Mouse (Mus musculus): Measurements from ENCODE around the gene Pramel3. TPM values are rescaled to one million over a fixed set of nuclear protein-coding genes. Genes with fewer than 3 reads are reported as not detected.
"Not testable (repeated sequence)": the region's sequence is repeated elsewhere in the genome, so short reads cannot be mapped to it uniquely, and the experiment has no call there.

Pramel3 gene
- total RNA-seq (2021), result not detected
- long read RNA-seq, experiment 1, result 0 reads
- long read RNA-seq, experiment 2, result 0 reads

DNA sequence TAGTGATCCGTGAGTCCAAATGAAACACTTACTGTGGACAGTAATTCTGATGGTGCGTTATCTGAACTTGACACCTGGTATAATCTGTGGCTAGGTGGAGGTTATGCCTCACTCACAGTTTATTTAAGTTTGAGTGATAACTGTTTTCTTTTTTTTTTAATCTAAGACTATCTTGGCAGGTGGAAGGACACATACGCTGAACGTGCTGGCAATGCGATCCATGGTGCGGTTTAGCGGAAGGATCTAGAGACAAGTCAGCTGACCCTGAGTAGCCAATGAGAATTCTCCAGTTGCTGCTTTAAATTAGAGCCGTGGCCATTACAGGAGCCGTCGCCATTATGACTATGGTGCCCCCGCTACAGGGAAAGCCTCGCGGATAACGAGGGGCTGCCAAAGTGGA, at the start of gene Pramel3:
Pramel3 (plus strand) TSS at position 301 of the 400 bp plus-strand sequence.
- not testable (repeated sequence) for DNase-seq (ENCODE audit: low spot score in 2 of 2)

DNA sequence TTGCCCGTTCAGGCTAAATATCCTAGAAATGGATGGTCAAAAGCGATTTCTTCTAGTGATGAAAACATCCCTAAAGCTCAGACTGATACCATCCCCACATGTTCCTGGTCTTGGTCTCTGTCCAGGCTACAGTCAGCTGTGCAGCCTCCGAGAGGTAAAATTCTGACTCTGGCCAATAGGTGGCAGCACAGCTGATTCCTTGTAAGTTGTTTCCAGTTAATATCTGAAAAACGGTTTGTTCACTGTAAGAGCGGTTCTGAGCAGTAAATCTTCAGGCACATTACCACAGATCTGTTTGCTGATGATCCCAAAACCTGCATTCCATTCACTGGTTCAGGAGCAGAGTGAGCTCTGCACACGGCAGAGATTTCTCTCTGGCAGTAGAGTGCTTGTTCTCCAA, 58.6 kb downstream of the Pramel3 start:
- DNase-seq (ENCODE audit: low spot score in 2 of 2); intact Hi-C loops (cut with DNase I): not testable (repeated sequence)

More for the DNA sequence above, at the start of gene Pramel3:
- intact Hi-C loops (cut with DNase I), result not testable (repeated sequence)

DNA sequence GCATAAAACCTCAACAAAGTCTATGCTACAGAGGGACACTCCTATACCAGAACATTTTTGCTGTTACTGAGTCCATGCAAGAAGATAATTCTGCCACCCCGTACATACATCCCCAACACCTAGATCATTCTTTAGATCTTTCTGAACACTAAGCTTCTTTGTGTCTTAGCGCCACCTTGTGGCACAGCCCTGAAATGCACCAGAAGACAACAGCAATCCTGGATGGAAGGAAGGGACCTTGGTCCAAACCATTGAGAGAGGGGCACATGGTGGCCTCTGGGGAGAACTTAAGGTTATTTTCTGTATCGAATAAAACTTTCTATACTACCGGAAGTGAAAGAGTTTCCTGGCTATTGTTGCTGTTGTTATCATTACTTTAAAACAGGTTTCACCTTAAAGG, 59.8 kb downstream of the Pramel3 start:
- DNase-seq (ENCODE audit: low spot score in 2 of 2); intact Hi-C loops (cut with DNase I): not testable (repeated sequence)

Other genes starting within 250 kb of the Pramel3 start
- gene Gm15023, start 124.7 kb upstream of the Pramel3 start, total RNA-seq (2021), result not detected
- 10 to 100 TPM; 77.9 to 86.0 TPM for gene Tceal6, start 91.6 kb upstream of the Pramel3 start, total RNA-seq (2021)
- gene Gm5128, start 71.0 kb downstream of the Pramel3 start, total RNA-seq (2021), result not detected
- gene Gm7903, start 131.5 kb downstream of the Pramel3 start, total RNA-seq (2021), result not detected
- gene AV320801, start 192.3 kb downstream of the Pramel3 start, total RNA-seq (2021), result not detected

Data from left cerebral cortex, postnatal 14 days (tissue).